Mouse (Mus musculus) hindbrain, embryonic 11.5 days (tissue): Measurements from ENCODE around the gene Robo1. TPM values are rescaled to one million over a fixed set of nuclear protein-coding genes. Genes with fewer than 3 reads are reported as not detected.

ENCODE experiments used
- ATAC-seq: fragments of 200-750 bp; cut with Nextera tagmentation; 2 replicates; pipeline ENCODE4 v1.8.0; 2017; ENCODE audit warnings: mild to moderate bottlenecking, moderate TSS enrichment, moderate library complexity; ENCODE audit not compliant: low FRiP score
- DNase-seq: peaks from one replicate; pipeline ENCODE4 v3.0.0-alpha.2; 2015; ENCODE audit warnings: low spot score
- H3K27ac ChIP-seq: fragments of 300-500 bp; sonication (generic); 2 replicates; pipeline ENCODE4 v1.5.1; 2014; ENCODE audit warnings: mild to moderate bottlenecking, low read depth, low read length
- H3K27me3 ChIP-seq: fragments of 300-500 bp; sonication (generic); 2 replicates; pipeline ENCODE4 v1.6.1; 2014; ENCODE audit warnings: mild to moderate bottlenecking, low read length, moderate library complexity, mixed read lengths; ENCODE audit not compliant: control insufficient read depth, insufficient read depth
- H3K36me3 ChIP-seq: fragments of 300-500 bp; sonication (generic); 2 replicates; pipeline ENCODE4 v1.6.1; 2014; ENCODE audit warnings: mild to moderate bottlenecking, low read length, moderate library complexity, mixed read lengths; ENCODE audit not compliant: control insufficient read depth, insufficient read depth
- H3K4me1 ChIP-seq: fragments of 300-500 bp; sonication (generic); replicated peaks from 2 replicates; pipeline ENCODE4 v1.6.1; 2014; ENCODE audit warnings: low read length, mixed read lengths; ENCODE audit not compliant: control insufficient read depth, insufficient read depth
- H3K4me2 ChIP-seq: fragments of 300-500 bp; sonication (generic); replicated peaks from 2 replicates; pipeline ENCODE4 v1.6.1; 2014; ENCODE audit warnings: mild to moderate bottlenecking, low read depth, low read length
- H3K4me3 ChIP-seq: fragments of 300-500 bp; sonication (generic); 2 replicates; pipeline ENCODE4 v1.5.1; 2014; ENCODE audit warnings: low read depth, low read length
- H3K9ac ChIP-seq: fragments of 300-500 bp; sonication (generic); 2 replicates; pipeline ENCODE4 v1.6.1; 2014; ENCODE audit warnings: low read depth, low read length
- H3K9me3 ChIP-seq: fragments of 300-500 bp; sonication (generic); 2 replicates; pipeline ENCODE4 v1.6.1; 2016; ENCODE audit warnings: low read length; ENCODE audit not compliant: control insufficient read depth
- WGBS: fragments of 180-500 bp; shearing (Covaris S2); extraction: QIAGEN DNeasy Blood & Tissue Kit; methylation state at CpG from one replicate; pipeline ENCODE4 v1.1.7; 2014; 5-methylcytosine and 5-hydroxymethylcytosine counted together
- polyA plus RNA-seq: library from polyadenylated mRNA; unstranded; fragments of >200 nt; fragmentation: Nextera tagmentation; extraction: Ambion mirVana; gene quantifications from 2 replicates; pipeline ENCODE4 v1.2.1, GENCODE M21; 2014

The Robo1 gene
- polyA plus RNA-seq, 1 experiment from 2014 or later: 55.9 TPM

DNA sequence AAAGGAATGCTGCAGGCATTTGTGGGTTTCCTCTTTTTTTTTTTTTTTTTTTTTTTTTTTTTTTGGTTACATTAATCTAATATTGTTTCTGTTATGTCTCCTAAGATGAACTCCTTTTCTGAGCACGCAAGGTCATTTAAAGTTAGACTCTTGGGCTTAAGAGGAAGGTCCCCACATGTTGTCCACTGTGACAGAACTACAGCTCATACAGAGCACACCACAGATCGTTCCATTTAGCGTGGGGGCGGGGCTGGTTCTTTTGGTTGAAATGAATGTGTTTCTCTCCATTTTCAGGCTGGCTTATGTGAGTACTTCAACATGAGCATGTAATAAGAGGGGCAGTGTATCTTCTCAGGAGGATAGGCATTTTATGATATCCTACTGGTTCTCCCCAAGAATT lies 622.8 kb downstream of the Robo1 start:
- no peak for ATAC-seq
- no peak overlapping the region for H3K4me3 ChIP-seq
- no peak overlapping the region for H3K4me2 ChIP-seq
- WGBS: 85% methylated on average over 4 of the region's 4 CpGs
- H3K4me1 ChIP-seq: 0 out of 2 replicates have a peak, but pooled peaks cover 2% of the 10 kb centered on the region
- H3K36me3 ChIP-seq: no peaks in the 10 kb centered on the region
- DNase-seq: no peak
- no peak overlapping the region for H3K27ac ChIP-seq
- H3K9me3 ChIP-seq: no peaks in the 10 kb centered on the region
- H3K27me3 ChIP-seq: no peaks in the 10 kb centered on the region
- H3K9ac ChIP-seq: no peak overlapping the region

DNA sequence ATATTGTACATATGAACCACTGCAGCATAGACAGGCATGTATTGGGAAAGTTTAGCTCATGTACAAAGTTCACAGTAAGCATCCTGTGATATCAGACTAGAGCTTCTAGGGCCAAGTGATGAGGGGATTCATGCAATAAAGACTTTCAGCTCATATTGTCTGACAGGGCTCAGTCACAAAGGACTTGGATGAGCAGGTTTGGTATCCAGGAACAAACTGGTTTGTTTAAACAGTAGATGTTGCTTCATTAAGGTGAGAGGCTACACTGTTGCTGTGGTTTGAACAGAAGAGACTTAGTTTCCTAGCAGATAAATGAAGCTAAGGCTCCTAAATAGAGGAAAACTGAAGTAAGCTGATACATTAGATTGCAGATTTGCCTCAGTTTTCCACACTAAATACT lies 626.8 kb downstream of the Robo1 start:
- ATAC-seq: no peak
- H3K27me3 ChIP-seq: no peaks in the 10 kb centered on the region
- DNase-seq: no peak
- H3K27ac ChIP-seq: no peak overlapping the region
- H3K4me3 ChIP-seq: no peak overlapping the region
- no peak overlapping the region for H3K4me2 ChIP-seq
- no peaks in the 10 kb centered on the region for H3K4me1 ChIP-seq
- no peaks in the 10 kb centered on the region for H3K36me3 ChIP-seq
- H3K9me3 ChIP-seq: no peaks in the 10 kb centered on the region
- H3K9ac ChIP-seq: no peak overlapping the region

DNA sequence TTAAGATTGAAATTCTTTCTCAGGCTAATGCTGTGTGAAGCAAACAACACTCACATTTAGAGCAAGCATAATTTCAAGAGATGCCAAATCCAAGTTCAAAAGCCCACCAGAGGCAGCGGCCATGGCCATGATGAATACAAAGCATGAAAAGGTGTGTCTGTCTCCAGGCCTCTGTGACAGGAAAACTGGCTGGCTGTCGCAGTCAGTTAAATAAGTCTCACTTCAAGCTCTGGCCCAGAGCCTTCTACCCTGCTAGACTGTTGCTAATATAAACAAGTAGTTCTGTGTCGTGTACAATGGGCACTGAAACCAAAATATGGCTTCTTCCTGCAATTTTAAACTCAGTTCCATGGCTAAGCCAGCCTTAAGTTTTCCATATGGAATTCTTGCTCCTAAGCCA lies 629.1 kb downstream of the Robo1 start:
- no peaks in the 10 kb centered on the region for H3K36me3 ChIP-seq
- no peak overlapping the region for H3K9ac ChIP-seq
- no peak overlapping the region for H3K4me3 ChIP-seq
- ATAC-seq: no peak
- no peak for DNase-seq
- H3K4me2 ChIP-seq: no peak overlapping the region
- no peaks in the 10 kb centered on the region for H3K9me3 ChIP-seq
- 70% methylated on average over 3 of the region's 3 CpGs for WGBS
- no peaks in the 10 kb centered on the region for H3K27me3 ChIP-seq
- no peak overlapping the region for H3K27ac ChIP-seq
- H3K4me1 ChIP-seq: no peaks in the 10 kb centered on the region

DNA sequence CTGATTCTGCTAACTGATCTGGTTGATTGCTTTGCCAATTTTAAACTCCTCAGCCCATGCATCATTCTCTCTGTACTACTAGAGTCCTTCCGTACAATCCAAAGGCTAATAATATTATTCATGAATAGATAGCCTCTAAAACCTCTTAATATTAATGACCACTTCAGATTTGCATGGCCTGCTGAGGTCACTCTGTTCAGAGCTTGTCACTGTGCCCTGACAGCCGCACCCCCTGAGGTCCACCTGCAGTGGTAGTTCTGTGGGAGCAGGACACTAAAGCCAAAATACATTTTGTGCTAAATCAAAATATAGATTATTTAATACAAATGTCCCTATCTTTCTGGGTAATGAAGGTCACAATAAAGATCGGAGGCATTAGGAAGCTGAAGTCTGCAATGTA lies 631.8 kb downstream of the Robo1 start:
- H3K36me3 ChIP-seq: no peaks in the 10 kb centered on the region
- no peak overlapping the region for H3K4me2 ChIP-seq
- no peak overlapping the region for H3K9ac ChIP-seq
- H3K4me3 ChIP-seq: no peak overlapping the region
- ATAC-seq: 0 out of 2 replicates have a peak, but pooled peaks have one; percentile 22
- 71% methylated on average over 3 of the region's 3 CpGs for WGBS
- H3K27ac ChIP-seq: no peak overlapping the region
- no peaks in the 10 kb centered on the region for H3K4me1 ChIP-seq
- no peak for DNase-seq
- H3K9me3 ChIP-seq: no peaks in the 10 kb centered on the region
- H3K27me3 ChIP-seq: no peaks in the 10 kb centered on the region

DNA sequence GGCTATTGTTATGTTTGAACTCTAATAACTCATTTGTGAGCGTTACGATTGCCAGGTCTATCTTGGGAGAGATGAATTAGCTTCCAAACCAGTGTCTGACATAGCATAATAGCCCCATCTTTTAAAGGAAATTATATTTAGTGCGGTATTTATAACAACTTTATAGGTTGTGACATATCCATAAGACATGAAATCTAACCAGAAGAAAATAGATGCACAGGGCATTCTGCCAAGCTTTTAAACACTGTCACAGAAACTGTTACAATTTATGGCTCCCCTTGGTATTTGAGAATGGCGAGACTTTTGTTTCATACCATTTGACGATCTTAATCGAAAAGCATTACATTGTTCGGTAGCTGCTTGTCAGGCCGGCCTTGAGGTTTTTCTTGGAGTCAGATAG lies 632.7 kb downstream of the Robo1 start:
- WGBS: 95% methylated on average over 8 of the region's 8 CpGs
- no peak for DNase-seq

DNA sequence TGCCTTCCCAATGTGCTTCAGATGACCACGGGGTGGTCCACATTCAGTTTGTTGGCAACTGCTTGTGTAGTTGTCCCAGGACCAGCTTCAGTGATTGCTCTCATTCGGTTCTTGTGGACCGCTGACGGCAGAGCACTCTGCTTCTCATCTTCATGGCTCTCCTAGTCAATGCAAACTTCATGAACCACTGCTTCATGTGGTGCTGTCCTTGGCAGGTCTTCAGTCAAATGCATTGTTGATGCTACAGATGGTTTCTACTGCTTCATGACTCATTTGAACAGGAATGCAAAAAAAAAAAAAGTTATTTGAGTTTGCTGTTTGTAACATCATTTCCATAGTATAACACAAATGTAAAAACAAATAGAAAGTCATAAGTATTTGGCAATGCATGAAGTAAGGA lies 636.3 kb downstream of the Robo1 start:
- ATAC-seq (no peak), DNase-seq (no peak)
- Histone ChIP-seq H3K9ac (no peak overlapping the region), H3K36me3 (no peaks in the 10 kb centered on the region), H3K27ac (no peak overlapping the region), H3K4me2 (no peak overlapping the region), H3K4me3 (no peak overlapping the region), H3K27me3 (no peaks in the 10 kb centered on the region), H3K4me1 (no peaks in the 10 kb centered on the region), H3K9me3 (no peaks in the 10 kb centered on the region)
- 94% methylated on average over 4 of the region's 4 CpGs for WGBS

More for the DNA sequence above, 632.7 kb downstream of the Robo1 start:
- Histone ChIP-seq H3K4me3 (no peak overlapping the region), H3K9me3 (no peaks in the 10 kb centered on the region), H3K4me2 (no peak overlapping the region), H3K27ac (no peak overlapping the region), H3K27me3 (no peaks in the 10 kb centered on the region), H3K9ac (no peak overlapping the region), H3K36me3 (no peaks in the 10 kb centered on the region), H3K4me1 (no peaks in the 10 kb centered on the region)
- ATAC-seq: no peak

DNA sequence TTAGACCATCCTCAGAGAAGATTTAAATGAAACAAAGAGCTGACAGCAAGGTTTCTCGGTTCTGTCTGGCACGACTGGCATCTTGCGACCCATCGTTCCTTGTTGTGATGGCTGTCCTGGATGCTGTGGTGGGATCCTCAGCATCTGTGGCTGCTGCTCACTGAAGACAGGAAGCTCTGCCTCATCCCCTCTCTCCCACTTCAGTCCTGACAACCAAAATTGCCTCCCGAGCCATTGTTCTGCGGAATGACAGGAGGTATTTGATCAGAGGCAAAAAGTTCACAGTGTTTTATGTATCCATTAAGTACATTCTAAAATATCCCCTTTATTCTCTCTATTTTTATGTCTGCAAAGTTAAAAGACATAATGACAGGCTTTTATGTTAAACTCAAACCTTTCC lies 643.9 kb downstream of the Robo1 start:
- no peak for ATAC-seq
- no peaks in the 10 kb centered on the region for H3K4me1 ChIP-seq
- DNase-seq: no peak
- no peak overlapping the region for H3K4me2 ChIP-seq
- no peak overlapping the region for H3K9ac ChIP-seq
- no peaks in the 10 kb centered on the region for H3K36me3 ChIP-seq
- WGBS: 72% methylated on average over 6 of the region's 6 CpGs
- no peak overlapping the region for H3K27ac ChIP-seq
- H3K9me3 ChIP-seq: no peaks in the 10 kb centered on the region
- H3K27me3 ChIP-seq: no peaks in the 10 kb centered on the region
- H3K4me3 ChIP-seq: no peak overlapping the region

DNA sequence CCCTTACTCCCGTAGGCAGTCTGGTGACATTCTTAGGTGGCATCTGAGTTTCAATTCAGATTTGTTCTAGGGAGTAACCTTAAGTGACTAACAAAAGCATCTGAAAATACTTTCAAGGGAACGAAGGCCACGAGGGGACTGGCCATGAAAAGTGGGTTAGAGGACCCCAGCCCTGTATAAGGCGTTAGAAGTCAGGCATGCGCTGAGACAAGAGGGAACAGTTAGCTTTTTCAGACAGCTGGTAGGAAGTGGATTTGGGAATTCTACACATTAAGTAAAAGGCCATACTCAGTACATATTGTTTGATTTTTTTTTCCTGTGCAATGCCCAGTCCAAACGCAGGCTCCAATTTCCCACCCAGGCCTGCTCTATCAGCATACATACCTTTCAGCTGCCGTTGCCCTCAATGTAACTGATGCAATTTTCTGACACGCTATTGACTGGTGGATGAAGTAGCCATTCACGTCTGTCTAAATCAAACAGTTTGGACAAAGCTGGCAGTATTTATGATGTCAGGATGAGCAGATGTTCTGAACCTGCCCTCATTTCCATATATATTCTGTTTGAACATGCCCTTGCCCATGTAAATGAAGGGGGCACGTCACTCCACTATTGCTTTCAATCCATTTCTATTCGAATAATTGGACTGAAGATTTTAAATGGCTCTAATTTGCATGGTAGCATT lies 651.1 kb downstream of the Robo1 start:
- peaks cover 4% of the 10 kb centered on the region; the same call in 1 of the 2 replicates for H3K36me3 ChIP-seq
- no peak overlapping the region for H3K4me2 ChIP-seq
- H3K9ac ChIP-seq: no peak overlapping the region
- no peaks in the 10 kb centered on the region for H3K4me1 ChIP-seq
- H3K9me3 ChIP-seq: no peaks in the 10 kb centered on the region
- H3K4me3 ChIP-seq: no peak overlapping the region
- peak; percentile 89 for ATAC-seq
- WGBS: 65% methylated on average over 11 of the region's 11 CpGs
- no peaks in the 10 kb centered on the region for H3K27me3 ChIP-seq
- DNase-seq: peak; percentile 15
- peak overlapping the region; percentile 61; the same call in 1 of the 2 replicates for H3K27ac ChIP-seq

DNA sequence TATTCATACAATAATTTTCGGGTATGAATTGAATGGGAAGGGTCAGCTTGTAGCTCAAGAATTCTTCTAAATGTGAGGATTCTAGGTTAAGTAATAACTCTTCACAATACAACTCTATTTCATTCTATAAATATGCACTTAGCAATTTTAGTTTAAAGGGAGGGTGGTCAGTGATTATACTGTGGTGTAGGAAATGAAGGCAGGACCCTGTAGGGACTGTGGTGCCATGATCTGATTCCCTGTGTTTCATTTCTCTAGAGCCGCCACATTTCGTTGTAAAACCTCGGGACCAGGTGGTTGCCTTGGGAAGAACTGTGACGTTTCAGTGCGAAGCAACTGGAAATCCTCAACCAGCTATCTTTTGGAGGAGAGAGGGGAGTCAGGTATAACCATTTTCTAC lies 651.7 kb downstream of the Robo1 start:
- no peak overlapping the region for H3K27ac ChIP-seq
- no peak overlapping the region for H3K9ac ChIP-seq
- DNase-seq (no peak), ATAC-seq (0 out of 2 replicates have a peak, but pooled peaks have one; percentile 23)
- H3K4me1 ChIP-seq: no peaks in the 10 kb centered on the region
- no peak overlapping the region for H3K4me3 ChIP-seq
- 87% methylated on average over 6 of the region's 6 CpGs for WGBS
- H3K9me3 ChIP-seq: no peaks in the 10 kb centered on the region
- H3K4me2 ChIP-seq: no peak overlapping the region
- no peaks in the 10 kb centered on the region for H3K27me3 ChIP-seq
- H3K36me3 ChIP-seq: peaks cover 4% of the 10 kb centered on the region; the same call in 1 of the 2 replicates
